Mouse (Mus musculus) kidney, adult 2 months (tissue): Measurements from ENCODE around the gene Nupl2. TPM values are rescaled to one million over a fixed set of nuclear protein-coding genes. Genes with fewer than 3 reads are reported as not detected.

Experiments
- DNase-seq: peaks from one replicate; pipeline ENCODE4 v3.0.0; 2021
- H3K27ac ChIP-seq: fragments of 200-500 bp; 2 replicates; pipeline ENCODE4 v1.5.1; 2012; ENCODE audit warnings: low read depth, low read length, control low read depth, inconsistent platforms; ENCODE audit not compliant: insufficient read depth
- H3K27me3 ChIP-seq: fragments of 200-500 bp; replicated peaks from 2 replicates; pipeline ENCODE4 v1.6.1; 2012; ENCODE audit warnings: mild to moderate bottlenecking, moderate library complexity, low read length, inconsistent platforms; ENCODE audit not compliant: control insufficient read depth, insufficient read depth
- H3K36me3 ChIP-seq: fragments of 200-500 bp; 2 replicates; pipeline ENCODE4 v1.6.1; 2012; ENCODE audit warnings: mild to moderate bottlenecking, moderate library complexity, low read length, inconsistent platforms; ENCODE audit not compliant: control insufficient read depth, insufficient read depth
- H3K4me1 ChIP-seq: fragments of 200-500 bp; 2 replicates; pipeline ENCODE4 v1.6.1; 2011; ENCODE audit warnings: low read length; ENCODE audit not compliant: control insufficient read depth, insufficient read depth
- H3K4me3 ChIP-seq: fragments of 200-500 bp; 2 replicates; pipeline ENCODE4 v1.5.1; 2011; ENCODE audit warnings: mild to moderate bottlenecking, low read depth, low read length, control low read depth; ENCODE audit not compliant: insufficient read depth
- CTCF ChIP-seq: fragments of 200-500 bp; conservative IDR thresholded peaks from 2 replicates; pipeline ENCODE4 v1.5.1; 2011; ENCODE audit warnings: low read depth, mild to moderate bottlenecking, control low read depth, low read length, moderate library complexity, mixed read lengths; ENCODE audit not compliant: insufficient read depth, insufficient read length
- POLR2A ChIP-seq: fragments of 200-500 bp; IDR thresholded peaks from one replicate; pipeline ENCODE4 v1.6.1; 2011; ENCODE audit warnings: low read depth, low read length, control low read depth
- WGBS: fragments of 180-500 bp; shearing (Covaris S2); methylation state at CpG from one replicate; pipeline ENCODE4 v1.1.7; 2018; 5-methylcytosine and 5-hydroxymethylcytosine counted together
- polyA plus RNA-seq: library from polyadenylated mRNA; depleted of rRNA; stranded (reverse); fragments of >200 nt; gene quantifications from 2 replicates; pipeline ENCODE4 v1.2.3, GENCODE M21; 2012

Gene Nupl2
- polyA plus RNA-seq, 1 experiment, result 4.4 TPM

DNA sequence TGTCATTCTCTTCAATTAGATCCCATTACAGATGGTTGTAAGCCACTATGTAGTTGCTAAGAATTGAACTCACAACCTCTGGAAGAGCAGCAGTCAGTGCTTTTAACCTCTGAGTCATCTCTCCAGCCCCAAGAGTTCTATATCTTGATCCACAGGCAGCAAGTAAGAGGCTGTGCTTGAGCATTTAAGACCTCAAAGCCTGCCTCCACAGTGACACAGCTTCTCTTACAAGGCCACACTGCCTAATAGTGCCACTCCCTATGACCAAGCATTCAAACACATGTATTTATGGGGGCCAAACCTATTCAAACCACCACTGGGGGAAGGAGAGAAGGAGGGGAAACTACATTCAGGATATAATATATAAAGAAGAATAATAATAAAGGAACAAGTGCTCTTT lies 12.6 kb upstream of the Nupl2 start:
- DNase-seq, result no peak
- no peaks in the 10 kb centered on the region for H3K4me1 ChIP-seq
- no peak overlapping the region for H3K4me3 ChIP-seq
- H3K27ac ChIP-seq, result no peak overlapping the region
- H3K36me3 ChIP-seq, result no peaks in the 10 kb centered on the region; the same call in 1 of the 2 replicates
- TF ChIP-seq CTCF (no peak), POLR2A (no peak)
- no peaks in the 10 kb centered on the region for H3K27me3 ChIP-seq

DNA sequence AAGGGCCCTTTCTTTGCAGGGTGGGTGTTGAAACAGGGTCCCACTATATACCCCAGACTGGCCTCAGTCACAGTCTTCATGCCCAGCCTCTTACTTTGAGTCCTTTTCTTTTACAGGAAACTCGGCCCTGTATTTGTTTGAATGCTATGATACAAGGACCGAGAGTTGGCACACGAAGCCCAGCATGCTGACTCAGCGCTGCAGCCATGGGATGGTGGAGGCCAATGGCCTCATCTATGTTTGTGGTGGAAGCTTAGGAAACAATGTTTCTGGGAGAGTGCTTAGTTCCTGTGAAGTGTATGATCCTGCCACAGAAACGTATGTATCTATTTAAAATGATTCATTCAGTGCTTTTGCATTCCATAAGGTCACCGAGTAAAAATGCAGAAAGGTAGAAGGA lies 8.0 kb upstream of the Nupl2 start:
- DNase-seq, result no peak
- Histone ChIP-seq H3K27ac (no peak overlapping the region), H3K27me3 (no peaks in the 10 kb centered on the region), H3K36me3 (no peaks in the 10 kb centered on the region; the same call in 1 of the 2 replicates), H3K4me3 (no peak overlapping the region), H3K4me1 (no peaks in the 10 kb centered on the region)
- TF ChIP-seq POLR2A, result no peak
- no peak for TF ChIP-seq CTCF
- WGBS, result 94% methylated on average over 6 of the region's 6 CpGs

- peak; percentile 10 for DNase-seq
- 37% methylated on average over 5 of the region's 5 CpGs for WGBS
Measured at GRCm38 (mm10) chr5:24167263-24167662, 2.5 kb downstream of the Nupl2 start.

GRCm38 (mm10) chr5:24169881-24170280 lies 5.1 kb downstream of the Nupl2 start:
- H3K4me1 ChIP-seq, result peaks cover 3% of the 10 kb centered on the region; the same call in 1 of the 2 replicates
- no peaks in the 10 kb centered on the region for H3K36me3 ChIP-seq
- H3K27me3 ChIP-seq, result no peaks in the 10 kb centered on the region
- 90% methylated on average over 6 of the region's 6 CpGs for WGBS
- H3K4me3 ChIP-seq, result no peak overlapping the region
- TF ChIP-seq POLR2A (no peak), CTCF (no peak)
- no peak for DNase-seq
- no peak overlapping the region for H3K27ac ChIP-seq

More at GRCm38 (mm10) chr5:24167263-24167662, 2.5 kb downstream of the Nupl2 start:
- peaks cover 3% of the 10 kb centered on the region; the same call in 1 of the 2 replicates for H3K4me1 ChIP-seq
- no peaks in the 10 kb centered on the region for H3K27me3 ChIP-seq
- no peaks in the 10 kb centered on the region for H3K36me3 ChIP-seq
- no peak overlapping the region for H3K27ac ChIP-seq
- H3K4me3 ChIP-seq, result no peak overlapping the region
- TF ChIP-seq POLR2A, result no peak
- peak; percentile 45; the same call in 1 of the 2 replicates for TF ChIP-seq CTCF

DNA sequence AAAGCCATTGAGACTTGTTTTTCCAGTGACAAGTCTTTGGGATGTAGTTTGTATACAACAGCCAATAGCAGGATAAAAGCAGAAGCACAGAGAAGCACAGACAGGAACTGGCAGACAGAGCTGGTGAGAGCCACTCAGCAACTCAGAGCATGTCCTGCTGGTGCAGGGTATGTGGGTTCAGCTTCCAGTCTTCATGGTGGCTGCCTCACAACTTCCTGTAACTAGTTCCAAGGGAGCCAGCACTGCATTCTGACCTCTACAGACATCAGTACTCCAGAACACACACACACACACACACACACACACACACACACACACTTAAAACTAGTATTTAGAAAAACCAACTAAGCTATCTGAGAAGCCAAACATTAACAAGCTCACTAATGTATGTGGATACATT lies 7.3 kb downstream of the Nupl2 start:
- no peak for DNase-seq
- H3K36me3 ChIP-seq, result no peaks in the 10 kb centered on the region
- TF ChIP-seq POLR2A (no peak), CTCF (no peak)

DNA sequence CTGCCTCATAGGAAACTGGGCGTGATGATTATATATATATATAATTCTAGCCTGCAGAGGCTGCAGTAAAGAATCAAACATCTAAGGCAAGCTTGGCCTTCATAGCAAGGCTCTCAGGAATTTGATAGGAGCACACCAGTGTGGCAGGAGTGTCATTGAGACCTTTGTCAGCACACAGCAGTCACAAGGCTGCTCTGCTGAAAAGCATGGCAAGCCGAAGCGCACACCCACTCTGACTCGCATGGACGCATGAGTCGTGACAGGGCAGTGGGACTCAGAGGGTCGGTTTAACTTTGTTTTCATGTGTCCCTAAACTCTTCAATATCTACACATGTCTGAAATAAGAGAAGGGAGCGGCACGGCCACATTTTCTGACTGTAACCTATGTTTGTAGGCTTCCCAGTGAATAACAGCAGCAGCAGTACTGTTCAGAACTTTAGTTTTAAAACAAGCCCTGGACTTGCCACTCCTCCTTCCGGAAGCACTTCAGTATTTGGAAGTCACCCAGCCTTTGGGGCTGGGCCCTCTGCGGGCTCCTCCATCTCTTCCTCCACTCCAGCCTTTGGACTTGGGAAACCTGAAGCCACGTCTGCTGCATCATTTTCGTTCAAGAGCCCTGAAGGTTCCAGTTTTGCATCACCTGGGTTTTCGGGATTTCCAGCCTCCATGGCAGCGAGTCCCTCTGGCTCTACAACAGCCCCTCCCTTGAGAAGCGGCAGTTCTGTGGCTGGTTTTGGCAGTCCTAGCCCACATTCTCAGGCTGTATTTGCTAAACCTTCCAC lies 16.9 kb downstream of the Nupl2 start:
- Histone ChIP-seq H3K4me3 (no peak overlapping the region), H3K36me3 (peaks cover 1% of the 10 kb centered on the region; the same call in 1 of the 2 replicates), H3K27ac (no peak overlapping the region), H3K4me1 (no peaks in the 10 kb centered on the region), H3K27me3 (no peaks in the 10 kb centered on the region)
- 86% methylated on average over 16 of the region's 16 CpGs for WGBS
- TF ChIP-seq CTCF (no peak), POLR2A (no peak)
- DNase-seq, result no peak

More for the DNA sequence above, 7.3 kb downstream of the Nupl2 start:
- H3K27me3 ChIP-seq, result no peaks in the 10 kb centered on the region
- no peaks in the 10 kb centered on the region for H3K4me1 ChIP-seq
- H3K27ac ChIP-seq, result no peak overlapping the region
- H3K4me3 ChIP-seq, result no peak overlapping the region

- Histone ChIP-seq H3K4me1 (no peaks in the 10 kb centered on the region), H3K4me3 (no peak overlapping the region), H3K27ac (no peak overlapping the region), H3K27me3 (no peaks in the 10 kb centered on the region), H3K36me3 (peaks cover 1% of the 10 kb centered on the region; the same call in 1 of the 2 replicates)
- no peak for DNase-seq
- 83% methylated on average over 9 of the region's 9 CpGs for WGBS
- no peak for TF ChIP-seq CTCF
- no peak for TF ChIP-seq POLR2A
Measured at GRCm38 (mm10) chr5:24182296-24182734, 17.6 kb downstream of the Nupl2 start.
